Mouse (Mus musculus): Measurements from ENCODE around the gene Cfap43.

- TF ChIP-seq POLR2A (IDR thresholded peaks at IDR 0.05; ENCODE audit: low read depth, low read length) (no peak), NRF1 (IDR thresholded peaks at IDR 0.05; ENCODE audit: low read depth, low read length) (no peak), MXI1 (IDR thresholded peaks at IDR 0.05; ENCODE audit: low read depth, low read length) (no peak), TCF12 (IDR thresholded peaks at IDR 0.05; ENCODE audit: low read depth, low read length) (no peak), CHD1 (IDR thresholded peaks at IDR 0.05; ENCODE audit: low read depth, low read length) (no peak), GABPA (IDR thresholded peaks at IDR 0.05; ENCODE audit: insufficient replicate concordance, low read depth, low read length) (no peak), EP300 (IDR thresholded peaks at IDR 0.05; ENCODE audit: low read length) (no peak), MYC (IDR thresholded peaks at IDR 0.05; ENCODE audit: low read depth, low read length) (no peak)
Observed at GRCm38 (mm10) chr19:47888037-47888436, 31.1 kb downstream of the Cfap43 start.
